Mouse (Mus musculus) cerebellum, adult (tissue): ENCODE measurements around the gene Kcna2.

Experiments
- ATAC-seq: cut with Nextera tagmentation; 2 replicates; pipeline ENCODE4 v1.9.2; 2017; ENCODE audit warnings: mild to moderate bottlenecking, moderate library complexity, mixed read lengths; ENCODE audit not compliant: insufficient number of reproducible peaks, low FRiP score, low TSS enrichment

The Kcna2 gene

DNA sequence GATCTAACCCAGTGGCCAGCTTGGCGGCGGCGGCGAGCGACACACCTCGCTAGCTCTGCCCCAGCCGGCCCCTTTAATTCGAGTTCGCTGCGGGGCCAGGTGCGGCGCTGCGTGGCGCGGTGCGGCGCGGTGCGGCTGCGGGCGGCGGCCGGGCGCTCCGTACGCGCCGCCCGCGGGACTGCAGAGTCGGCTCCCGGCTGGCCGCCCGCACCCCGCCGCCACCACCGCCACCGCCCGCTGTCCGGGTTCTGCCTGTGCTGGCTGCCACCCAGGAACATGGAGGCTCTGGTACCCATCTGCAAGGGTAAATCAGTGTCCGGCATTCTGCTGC is 475 bp downstream of the Kcna2 start:
- peak; percentile 41 for ATAC-seq

DNA sequence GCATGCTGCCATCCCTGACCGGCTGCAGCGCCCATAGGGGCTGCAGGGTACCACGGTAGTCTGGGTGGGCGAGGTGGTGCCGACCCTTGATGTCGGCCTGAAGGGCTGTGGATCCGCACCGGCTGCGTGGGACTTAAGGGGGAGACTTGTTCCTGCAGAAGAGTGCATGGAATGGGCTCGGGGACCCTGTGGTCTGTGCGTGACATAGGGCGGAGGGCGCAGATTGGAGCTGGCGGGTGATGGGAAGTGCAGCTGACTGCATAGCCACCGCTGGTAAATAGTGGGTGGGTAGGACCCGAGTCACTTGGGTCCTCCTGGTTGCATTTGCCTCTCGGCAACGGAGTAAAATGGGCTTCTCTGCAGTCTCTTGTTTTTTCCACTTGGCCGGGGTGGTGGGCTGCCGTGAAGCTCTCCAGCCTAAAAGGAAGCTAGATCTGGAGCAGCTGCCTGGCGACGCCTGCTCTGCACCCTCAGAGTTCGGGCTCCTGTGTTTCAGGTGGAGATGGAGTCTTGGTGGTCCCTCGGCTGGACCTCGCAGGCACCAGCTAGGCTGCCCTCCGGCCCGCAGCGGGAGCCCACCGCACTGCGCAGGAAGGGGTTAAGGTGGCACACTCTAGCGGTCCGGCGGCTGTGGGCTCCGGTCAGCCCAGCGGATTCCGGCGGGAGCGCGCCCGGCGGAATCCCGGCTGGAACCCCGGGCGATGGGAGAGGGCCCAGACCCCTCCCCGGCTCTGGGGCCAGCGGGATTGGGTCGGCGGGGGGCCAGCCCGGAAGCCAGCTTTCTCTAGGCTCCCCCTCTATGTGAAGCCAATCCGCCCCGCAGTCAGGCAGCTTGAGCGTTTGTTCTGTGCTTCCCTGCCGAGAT is 1.1 kb downstream of the Kcna2 start:
- peak; percentile 45 for ATAC-seq

DNA sequence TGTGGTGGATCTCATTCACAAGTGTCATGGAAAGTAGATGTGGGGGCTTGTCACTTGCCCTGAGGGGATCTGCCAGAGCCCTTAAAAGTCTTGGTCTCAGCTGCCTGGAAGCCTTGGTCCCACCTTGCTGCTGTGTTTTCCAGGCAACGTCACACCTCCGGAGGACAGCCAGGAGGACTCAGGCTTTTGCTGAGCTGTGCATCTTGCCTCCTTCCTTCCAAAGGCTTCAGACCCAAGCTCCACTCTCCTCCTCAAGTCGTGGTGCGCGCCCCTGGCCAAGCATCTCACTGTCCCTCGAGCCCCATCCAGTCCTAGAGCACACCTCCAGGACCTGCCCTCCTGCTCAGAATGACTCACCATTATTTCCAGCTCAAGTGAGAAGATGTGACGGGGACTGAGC is 2.1 kb downstream of the Kcna2 start:
- ATAC-seq, result 0 out of 2 replicates have a peak, but pooled peaks have one; percentile 19

GRCm38 (mm10) chr3:107103462-107103861 is 2.5 kb downstream of the Kcna2 start:
- no peak for ATAC-seq

DNA sequence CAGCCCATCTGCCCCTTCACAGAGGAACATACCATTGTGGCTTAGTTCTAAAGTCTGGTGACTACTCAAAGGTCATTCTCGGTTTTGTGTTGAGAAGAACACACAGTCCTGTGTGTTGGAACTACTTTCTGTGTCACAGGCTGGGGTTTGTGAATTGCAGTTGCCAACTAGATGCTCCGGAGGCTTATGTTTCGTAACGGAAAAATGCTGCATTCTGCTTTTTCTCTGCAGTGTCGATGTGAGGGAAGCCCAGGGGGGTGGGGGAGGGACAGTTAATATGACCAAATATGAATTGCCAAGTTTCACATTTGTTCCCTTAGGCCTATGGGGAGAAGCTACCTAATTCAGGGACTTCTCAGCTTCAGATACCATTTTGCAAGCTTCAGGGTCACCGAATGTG is 5.0 kb downstream of the Kcna2 start:
- ATAC-seq, result no peak

DNA sequence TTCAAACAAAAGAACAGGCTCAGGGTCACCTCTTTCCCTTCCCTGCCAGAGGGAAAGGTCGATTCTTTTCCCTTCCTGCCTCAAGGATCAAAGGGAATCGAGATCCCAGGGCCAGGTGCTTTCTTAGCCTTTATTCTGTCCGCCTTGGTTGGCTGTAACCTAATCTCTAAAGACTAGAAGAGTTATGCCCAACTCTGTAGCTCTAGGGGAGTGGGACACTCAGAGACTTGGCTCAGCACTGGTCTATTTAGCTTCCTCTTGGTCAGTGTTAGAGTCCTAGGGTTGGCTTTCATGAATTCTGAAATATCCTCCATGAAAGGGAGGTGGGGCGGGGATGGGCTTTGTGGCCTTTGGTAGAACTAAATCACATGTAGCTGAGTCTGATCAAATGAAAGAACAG is 11.6 kb downstream of the Kcna2 start:
- no peak for ATAC-seq

DNA sequence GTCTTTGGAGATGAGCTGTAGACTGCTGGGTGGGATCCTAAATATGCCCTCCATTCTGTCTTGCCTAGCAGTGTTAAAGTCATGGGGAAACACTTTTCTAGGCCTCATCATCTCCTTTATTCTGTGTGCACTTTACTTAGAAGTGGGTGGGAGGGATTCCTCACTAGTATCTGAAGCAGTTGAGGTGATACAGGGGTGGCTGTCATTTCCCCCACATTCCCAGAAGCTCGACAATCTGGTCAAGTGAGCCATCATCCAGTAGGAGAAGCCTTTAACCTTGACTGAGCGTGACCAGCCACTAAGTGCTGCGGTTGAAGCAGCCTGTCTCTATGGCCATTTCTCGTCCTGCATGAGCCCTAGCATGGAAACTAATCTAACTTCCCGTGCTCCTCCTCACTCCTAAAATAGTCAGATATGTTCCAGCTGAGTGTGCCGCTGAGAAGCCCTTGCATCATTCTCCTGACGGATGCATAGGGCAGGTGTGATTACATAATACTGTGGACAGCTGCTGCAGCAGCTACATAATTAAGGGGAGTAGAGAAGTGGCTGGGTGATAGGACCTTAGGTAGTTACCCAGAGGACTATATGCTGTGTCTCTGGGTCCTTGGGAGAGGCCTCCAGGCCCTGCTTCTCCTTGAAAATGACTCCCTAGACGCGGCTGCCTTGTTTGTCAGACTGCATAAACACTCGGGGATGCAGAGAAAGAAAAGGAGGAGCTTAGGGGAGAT is 12.2 kb downstream of the Kcna2 start:
- ATAC-seq, result no peak

- ATAC-seq, result peak; percentile 86
Measured at GRCm38 (mm10) chr3:107113771-107114737, 13.1 kb downstream of the Kcna2 start.

DNA sequence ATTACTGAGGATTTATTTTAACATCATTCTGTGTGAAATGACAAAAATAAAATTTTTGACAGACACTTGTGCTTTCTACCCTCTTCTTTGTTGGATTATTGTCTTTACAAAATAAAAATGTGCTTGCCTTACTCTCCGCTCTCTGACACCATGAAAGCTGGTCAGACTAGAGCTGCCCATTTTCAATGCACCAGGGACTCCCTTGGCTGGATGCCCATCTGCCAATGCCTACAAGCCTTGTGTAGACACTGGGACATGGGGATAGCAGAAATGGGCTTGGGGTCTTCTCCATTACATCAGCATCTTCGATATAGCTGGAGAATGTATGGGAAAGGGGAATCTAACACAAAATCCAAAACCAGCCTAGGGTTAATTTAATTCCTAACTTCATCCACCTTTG is 14.0 kb downstream of the Kcna2 start:
- no peak for ATAC-seq

GRCm38 (mm10) chr3:107115746-107116145 is 14.8 kb downstream of the Kcna2 start:
- ATAC-seq, result no peak

GRCm38 (mm10) chr3:107119864-107120564 is 19.1 kb downstream of the Kcna2 start:
- ATAC-seq, result no peak

DNA sequence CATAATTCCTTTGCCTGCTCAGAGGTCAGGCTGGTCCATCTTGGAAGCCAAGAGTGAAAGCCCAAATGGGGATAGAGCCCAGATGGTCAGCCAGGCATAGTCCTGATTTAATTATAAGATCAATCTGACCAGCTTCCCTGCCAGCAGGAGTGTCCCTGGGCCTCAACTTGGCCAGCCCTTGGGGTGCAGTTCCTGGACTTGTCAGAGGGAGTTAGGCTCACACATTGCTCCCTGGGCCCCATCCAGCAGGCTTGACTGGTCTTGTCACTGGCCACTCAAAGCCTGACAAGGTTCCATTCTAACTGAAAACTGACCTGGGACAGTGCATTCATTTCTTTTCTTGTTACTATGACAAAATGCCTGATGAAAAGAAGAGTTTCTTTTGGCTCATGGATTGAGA is 21.4 kb downstream of the Kcna2 start:
- ATAC-seq, result peak; percentile 91

DNA sequence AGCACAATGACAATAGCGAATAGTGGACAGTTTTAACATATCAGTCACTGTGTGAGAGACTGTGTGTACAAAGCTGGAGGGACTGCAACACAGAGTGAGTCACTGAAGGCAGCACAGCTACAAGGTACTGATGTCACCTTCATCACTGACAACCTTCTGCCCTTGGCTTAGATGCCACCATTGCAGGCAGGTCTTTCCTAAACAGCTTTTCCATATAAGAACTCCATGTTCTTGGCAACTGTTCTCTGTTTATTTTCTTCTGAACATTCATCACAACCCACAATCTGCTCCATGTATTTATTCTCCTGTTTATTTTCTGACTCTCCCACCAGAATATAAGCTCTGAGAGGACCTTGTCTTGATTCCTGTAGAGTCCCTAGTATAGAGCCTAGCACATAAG is 26.7 kb downstream of the Kcna2 start:
- no peak for ATAC-seq

DNA sequence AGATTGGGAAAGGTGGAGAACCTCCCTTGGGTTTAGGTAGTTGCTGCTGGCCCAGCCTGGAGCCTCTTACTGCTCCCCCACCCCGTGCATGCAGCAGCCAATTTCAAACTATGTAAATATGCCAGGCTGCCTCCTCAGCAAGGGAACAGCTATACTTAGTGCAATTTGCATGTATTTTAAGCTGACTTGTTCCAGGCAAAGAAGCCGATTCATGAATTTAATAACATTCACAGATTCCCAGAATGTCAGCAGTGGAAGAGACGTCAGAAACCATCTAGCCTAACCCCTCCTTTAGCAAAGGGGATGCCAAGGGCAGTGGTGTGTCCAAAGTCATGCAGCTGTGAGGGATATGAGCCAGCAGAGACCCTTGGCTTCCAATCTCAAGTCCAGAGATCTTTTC is 27.5 kb downstream of the Kcna2 start:
- ATAC-seq, result no peak

- ATAC-seq, result no peak
Measured at GRCm38 (mm10) chr3:107129251-107129650, 28.3 kb downstream of the Kcna2 start.

DNA sequence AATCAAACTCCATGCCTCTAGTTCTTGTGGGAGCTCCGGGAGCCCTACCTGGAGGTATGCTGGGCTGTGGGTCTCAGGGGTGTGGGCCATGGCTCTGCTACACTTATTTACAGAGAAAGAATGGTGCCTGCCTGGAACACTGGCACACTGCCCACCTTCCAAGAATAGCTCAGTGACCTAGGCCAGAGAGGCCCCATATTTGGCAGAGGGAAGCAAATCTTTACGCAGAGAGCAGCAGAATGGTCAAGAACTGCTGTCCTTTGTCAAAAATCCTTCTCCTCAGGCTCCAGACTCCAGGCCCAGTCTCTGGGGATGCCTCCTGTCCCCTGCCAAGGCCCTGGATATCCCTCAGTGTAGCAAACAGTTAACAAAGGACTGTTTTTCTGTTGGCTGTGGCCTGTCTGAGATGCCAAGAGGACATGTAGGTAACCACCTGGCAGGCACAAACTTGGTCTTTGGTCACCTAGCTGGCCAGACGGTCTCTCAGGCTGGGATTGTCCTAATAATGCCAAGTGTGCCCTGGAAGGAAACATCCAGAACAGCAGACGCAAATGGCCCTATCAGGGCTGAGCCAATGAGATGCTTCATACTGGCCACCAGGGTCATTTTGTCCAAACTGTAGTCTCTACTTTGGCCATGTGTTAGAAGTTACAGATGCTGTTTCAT is 29.8 kb downstream of the Kcna2 start:
- peak; percentile 49; the same call in 1 of the 2 replicates for ATAC-seq

DNA sequence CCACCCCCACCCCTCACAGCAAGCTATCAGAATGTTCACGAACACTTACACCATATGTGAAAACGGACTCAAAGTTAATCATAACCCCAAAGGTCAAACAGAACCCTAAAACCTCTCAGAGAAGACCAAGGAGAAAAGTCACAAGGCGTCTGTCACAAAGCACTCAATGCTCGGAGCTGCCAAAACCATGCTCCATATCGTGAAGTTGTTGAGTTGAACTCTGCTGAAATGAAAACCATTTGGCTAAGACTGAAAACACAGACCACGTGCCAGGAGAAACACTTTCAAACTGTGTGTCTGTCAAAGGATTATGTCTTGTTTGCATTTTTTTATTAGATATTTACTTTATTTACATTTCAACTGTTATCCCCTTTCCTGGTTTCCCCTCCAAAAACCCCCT is 30.9 kb downstream of the Kcna2 start:
- no peak for ATAC-seq

DNA sequence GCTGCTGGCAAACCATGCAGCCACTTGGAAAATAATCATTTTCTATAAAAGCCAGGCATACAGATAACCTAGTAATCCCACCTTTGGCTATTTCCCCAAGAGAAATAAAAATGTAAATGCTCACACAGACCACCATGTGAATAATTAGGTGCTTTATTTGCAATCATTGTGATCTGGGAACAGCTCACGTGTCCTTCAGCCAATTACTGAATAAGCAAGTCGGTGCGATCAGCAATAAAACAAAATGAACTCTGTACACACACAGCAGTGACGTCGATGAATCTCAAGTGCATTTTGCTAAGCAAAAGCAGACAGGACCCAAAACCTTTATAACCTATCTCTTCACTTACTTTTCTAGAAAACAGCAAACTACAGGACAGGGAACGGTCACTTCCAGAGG is 31.7 kb downstream of the Kcna2 start:
- no peak for ATAC-seq

- ATAC-seq, result no peak
Measured at GRCm38 (mm10) chr3:107134457-107134856, 33.5 kb downstream of the Kcna2 start.

- no peak for ATAC-seq
Measured at GRCm38 (mm10) chr3:107147126-107147525, 46.2 kb downstream of the Kcna2 start.
